Mouse (Mus musculus): ENCODE results near the gene Gm10638.

DNA sequence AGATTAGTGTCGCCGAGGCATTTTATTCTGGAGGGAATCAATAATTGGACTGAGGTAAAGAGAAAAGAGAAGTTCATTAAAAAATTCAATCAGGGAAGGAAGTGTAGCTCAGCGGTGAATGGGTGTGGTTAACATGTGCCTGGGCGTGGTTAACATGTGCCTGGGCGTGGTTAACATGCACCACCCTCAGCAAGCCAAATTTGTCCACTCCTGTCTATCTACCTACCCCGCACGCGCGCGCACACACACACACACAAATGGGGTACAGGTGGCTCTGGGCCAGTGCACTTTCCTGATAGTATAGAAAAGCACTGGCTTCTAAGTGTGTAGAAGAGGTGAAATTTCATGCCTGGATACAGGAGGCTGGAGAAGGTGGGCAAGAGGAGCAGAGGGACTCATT, 19.7 kb downstream of the Gm10638 start:
- no peak for TF ChIP-seq MAX (IDR thresholded peaks at IDR 0.05)
- no peak for TF ChIP-seq CTCF (IDR thresholded peaks at IDR 0.05; ENCODE audit: control insufficient read depth, insufficient read depth, insufficient read length)
